Mouse (Mus musculus) lung, adult 2 months (tissue): ENCODE results near the gene Tssk4. TPM values are rescaled to one million over a fixed set of nuclear protein-coding genes. Genes with fewer than 3 reads are reported as not detected.

Source experiments
- DNase-seq: peaks from one replicate; pipeline ENCODE4 v3.0.0; 2022
- H3K4me1 ChIP-seq: fragments of 200-500 bp; 2 replicates; pipeline ENCODE4 v1.6.1; 2011; ENCODE audit warnings: low read length; ENCODE audit not compliant: control insufficient read depth, insufficient read depth
- H3K4me3 ChIP-seq: fragments of 200-500 bp; replicated peaks from 2 replicates; pipeline ENCODE3; 2011; ENCODE audit warnings: low read depth, mild to moderate bottlenecking, control low read depth, low read length; ENCODE audit errors: extremely low read depth
- CTCF ChIP-seq: fragments of 200-500 bp; IDR thresholded peaks from 2 replicates; pipeline ENCODE4 v1.5.1; 2011; ENCODE audit warnings: mild to moderate bottlenecking, low read length, control low read depth; ENCODE audit not compliant: insufficient read depth
- POLR2A ChIP-seq: fragments of 200-500 bp; IDR thresholded peaks from 2 replicates; pipeline ENCODE4 v1.6.1; 2011; ENCODE audit warnings: low read depth, mild to moderate bottlenecking, control low read depth, low read length, borderline replicate concordance; ENCODE audit errors: extremely low read depth
- WGBS: fragments of 180-500 bp; shearing (Covaris S2); methylation state at CpG from one replicate; pipeline ENCODE4 v1.1.7; 2018; 5-methylcytosine and 5-hydroxymethylcytosine counted together
- polyA plus RNA-seq: library from polyadenylated mRNA; depleted of rRNA; stranded (reverse); fragments of >200 nt; gene quantifications from 2 replicates; pipeline ENCODE4 v1.2.3, GENCODE M21; 2012; rRNA removed

The Tssk4 gene
- polyA plus RNA-seq, 1 experiment = 1.0 TPM

- WGBS = under 1% methylated on average over 38 of the region's 38 CpGs
- no peak for TF ChIP-seq CTCF
- TF ChIP-seq POLR2A = peak; percentile 71; the same call in 1 of the 2 replicates
- peak within 1 kb of the TSS; percentile 97 for H3K4me3 ChIP-seq
Measured at GRCm38 (mm10) chr14:55671833-55672740, 22.1 kb downstream of the Tssk4 start, which contains the start of the genes Gmpr2 and Nedd8. TSS of gene Gmpr2 (plus strand) at chr14:55671941. TSS of gene Nedd8 (minus strand) at chr14:55672124.

GRCm38 (mm10) chr14:55672741-55673060, 22.7 kb downstream of the Tssk4 start:
- no peak for DNase-seq
- WGBS = 61% methylated on average over 7 of the region's 7 CpGs
- peak overlapping the region; percentile 97 for H3K4me3 ChIP-seq
- TF ChIP-seq CTCF = no peak
- no peak for TF ChIP-seq POLR2A
- peaks cover 4% of the 10 kb centered on the region; the same call in 1 of the 2 replicates for H3K4me1 ChIP-seq

More at GRCm38 (mm10) chr14:55671833-55672740, 22.1 kb downstream of the Tssk4 start, which contains the start of the genes Gmpr2 and Nedd8:
- DNase-seq = peak; percentile 96
- peaks cover 4% of the 10 kb centered on the region; the same call in 1 of the 2 replicates for H3K4me1 ChIP-seq

- TF ChIP-seq POLR2A = no peak
- TF ChIP-seq CTCF = no peak
- 76% methylated on average over 4 of the region's 4 CpGs for WGBS
- no peak for DNase-seq
- no peaks in the 10 kb centered on the region for H3K4me1 ChIP-seq
- no peak overlapping the region for H3K4me3 ChIP-seq
Measured at GRCm38 (mm10) chr14:55677615-55678014, 27.6 kb downstream of the Tssk4 start.

- WGBS = under 1% methylated on average over 66 of the region's 66 CpGs
- no peaks in the 10 kb centered on the region for H3K4me1 ChIP-seq
- peak; percentile 94 for DNase-seq
- peak; percentile 48 for TF ChIP-seq CTCF
- TF ChIP-seq POLR2A = peak; percentile 39; the same call in 1 of the 2 replicates
- peak within 1 kb of the TSS; percentile 80 for H3K4me3 ChIP-seq
Measured at GRCm38 (mm10) chr14:55681160-55682117, 31.5 kb downstream of the Tssk4 start, which contains the start of gene Tinf2. TSS of gene Tinf2 (minus strand) at chr14:55681820.

GRCm38 (mm10) chr14:55682118-55682493, 32.1 kb downstream of the Tssk4 start:
- no peak for TF ChIP-seq CTCF
- Histone ChIP-seq H3K4me3 (peak overlapping the region; percentile 80), H3K4me1 (no peaks in the 10 kb centered on the region)
- DNase-seq = no peak
- 5% methylated on average over 3 of the region's 3 CpGs for WGBS

- WGBS = 69% methylated on average over 10 of the region's 10 CpGs
- Histone ChIP-seq H3K4me1 (no peaks in the 10 kb centered on the region), H3K4me3 (no peak overlapping the region)
- TF ChIP-seq POLR2A (no peak), CTCF (no peak)
- DNase-seq = no peak
Measured at GRCm38 (mm10) chr14:55689433-55689832, 39.4 kb downstream of the Tssk4 start.

- 67% methylated on average over 4 of the region's 4 CpGs for WGBS
- DNase-seq = no peak
- Histone ChIP-seq H3K4me3 (no peak overlapping the region), H3K4me1 (no peaks in the 10 kb centered on the region)
- TF ChIP-seq POLR2A (no peak), CTCF (no peak)
Measured at GRCm38 (mm10) chr14:55697226-55697625, 47.2 kb downstream of the Tssk4 start.

GRCm38 (mm10) chr14:55701131-55701530, 51.1 kb downstream of the Tssk4 start:
- no peaks in the 10 kb centered on the region for H3K4me1 ChIP-seq
- no peak for DNase-seq
- H3K4me3 ChIP-seq = no peak overlapping the region
- WGBS = 78% methylated on average over 9 of the region's 9 CpGs
- no peak for TF ChIP-seq POLR2A

Other genes with a start within 250 kb of the Tssk4 start
- gene Dhrs4, start 171.4 kb upstream of the Tssk4 start, polyA plus RNA-seq = 25.0 and 28.1 TPM in 2 replicates
- gene Carmil3, start 159.5 kb upstream of the Tssk4 start, polyA plus RNA-seq = 1.8 and 3.0 TPM in 2 replicates
- 0.05 and 0.07 TPM in 2 replicates for gene Cpne6, start 139.7 kb upstream of the Tssk4 start, polyA plus RNA-seq
- not detected in 2 replicates for gene Nrl, start 125.2 kb upstream of the Tssk4 start, polyA plus RNA-seq
- gene Pck2, start 109.9 kb upstream of the Tssk4 start, polyA plus RNA-seq = 31.6 and 34.1 TPM in 2 replicates
- 96.0 and 124 TPM in 2 replicates for gene Dcaf11, start 90.2 kb upstream of the Tssk4 start, polyA plus RNA-seq
- 0.60 and 1.8 TPM in 2 replicates for gene A730061H03Rik, start 89.8 kb upstream of the Tssk4 start, polyA plus RNA-seq
- 5.1 and 17.5 TPM in 2 replicates for gene Fitm1, start 74.6 kb upstream of the Tssk4 start, polyA plus RNA-seq
- gene Psme1, start 72.1 kb upstream of the Tssk4 start, polyA plus RNA-seq = 82.8 and 98.6 TPM in 2 replicates
- gene Emc9, start 64.9 kb upstream of the Tssk4 start, polyA plus RNA-seq = 20.7 and 20.8 TPM in 2 replicates
- gene Psme2, start 59.1 kb upstream of the Tssk4 start, polyA plus RNA-seq = 45.0 and 60.5 TPM in 2 replicates
- gene Rnf31, start 58.5 kb upstream of the Tssk4 start, polyA plus RNA-seq = 37.7 and 42.8 TPM in 2 replicates
- gene Irf9, start 46.6 kb upstream of the Tssk4 start, polyA plus RNA-seq = 77.3 and 82.6 TPM in 2 replicates
- gene Rec8, start 32.1 kb upstream of the Tssk4 start, polyA plus RNA-seq = 6.0 and 9.7 TPM in 2 replicates
- gene Ipo4, start 14.2 kb upstream of the Tssk4 start, polyA plus RNA-seq = 52.7 and 83.9 TPM in 2 replicates
- gene Gm49378, start 12.3 kb upstream of the Tssk4 start, polyA plus RNA-seq = 6.0 and 9.5 TPM in 2 replicates
- 81.4 and 91.7 TPM in 2 replicates for gene Tm9sf1, start 6.4 kb upstream of the Tssk4 start, polyA plus RNA-seq
- 15.1 and 20.4 TPM in 2 replicates for gene Mdp1, start 10.3 kb downstream of the Tssk4 start, polyA plus RNA-seq
- gene Gmpr2, start 21.8 kb downstream of the Tssk4 start, polyA plus RNA-seq = 11.8 and 18.7 TPM in 2 replicates
- 170 and 270 TPM in 2 replicates for gene Nedd8, start 21.9 kb downstream of the Tssk4 start, polyA plus RNA-seq
- 11.9 and 14.8 TPM in 2 replicates for gene Tinf2, start 31.6 kb downstream of the Tssk4 start, polyA plus RNA-seq
- gene Tgm1, start 63.7 kb downstream of the Tssk4 start, polyA plus RNA-seq = 3.4 and 30.7 TPM in 2 replicates
- gene Rabggta, start 72.1 kb downstream of the Tssk4 start, polyA plus RNA-seq = 42.0 and 57.3 TPM in 2 replicates
- gene Dhrs1, start 95.5 kb downstream of the Tssk4 start, polyA plus RNA-seq = 69.2 and 89.0 TPM in 2 replicates
- 12.7 and 16.8 TPM in 2 replicates for gene Nop9, start 95.5 kb downstream of the Tssk4 start, polyA plus RNA-seq
- gene Cideb, start 108.3 kb downstream of the Tssk4 start, polyA plus RNA-seq = 3.8 and 4.0 TPM in 2 replicates
- gene Ltb4r2, start 111.2 kb downstream of the Tssk4 start, polyA plus RNA-seq = 1.1 and 2.6 TPM in 2 replicates
- gene Ltb4r1, start 115.8 kb downstream of the Tssk4 start, polyA plus RNA-seq = 6.5 and 7.1 TPM in 2 replicates
- 157 and 169 TPM in 2 replicates for gene Adcy4, start 133.9 kb downstream of the Tssk4 start, polyA plus RNA-seq
- gene Ripk3, start 138.7 kb downstream of the Tssk4 start, polyA plus RNA-seq = 7.5 and 10.0 TPM in 2 replicates
- 26.4 and 27.3 TPM in 2 replicates for gene Nfatc4, start 173.0 kb downstream of the Tssk4 start, polyA plus RNA-seq
- 9.4 and 12.4 TPM in 2 replicates for gene Nynrin, start 203.8 kb downstream of the Tssk4 start, polyA plus RNA-seq
- gene Cbln3, start 234.2 kb downstream of the Tssk4 start, polyA plus RNA-seq = 0.15 and 0.34 TPM in 2 replicates
- gene Khnyn, start 234.8 kb downstream of the Tssk4 start, polyA plus RNA-seq = 20.3 and 24.2 TPM in 2 replicates